Mouse (Mus musculus): Measurements from ENCODE around the gene Hira. TPM values are rescaled to one million over a fixed set of nuclear protein-coding genes. Genes with fewer than 3 reads are reported as not detected.
"Not testable (repeated sequence)": the region's sequence is repeated elsewhere in the genome, so short reads cannot be mapped to it uniquely, and the experiment has no call there.

The Hira gene
- polyA plus RNA-seq, 1 experiment from 2014 or later = 13.1 TPM

- ATAC-seq (replicated peaks; ENCODE audit: low FRiP score); H3K36me3 ChIP-seq (ENCODE audit: control insufficient read depth, insufficient read depth, low read length); H3K4me2 ChIP-seq; H3K27ac ChIP-seq (ENCODE audit: low read depth, low read length); H3K4me1 ChIP-seq (replicated peaks; ENCODE audit: control insufficient read depth, insufficient read depth, low read length); H3K9me3 ChIP-seq (ENCODE audit: control insufficient read depth, low read length); H3K27me3 ChIP-seq (replicated peaks; ENCODE audit: control insufficient read depth, insufficient read depth, low read length); DNase-seq (ENCODE audit: low spot score); H3K4me3 ChIP-seq (ENCODE audit: low read depth, low read length); H3K9ac ChIP-seq (ENCODE audit: low read depth, low read length): not testable (repeated sequence)
- 87% methylated on average over 16 of the region's 17 CpGs for WGBS
Observed at GRCm38 (mm10) chr16:18849521-18850190, 27.2 kb upstream of the Hira start.

DNA sequence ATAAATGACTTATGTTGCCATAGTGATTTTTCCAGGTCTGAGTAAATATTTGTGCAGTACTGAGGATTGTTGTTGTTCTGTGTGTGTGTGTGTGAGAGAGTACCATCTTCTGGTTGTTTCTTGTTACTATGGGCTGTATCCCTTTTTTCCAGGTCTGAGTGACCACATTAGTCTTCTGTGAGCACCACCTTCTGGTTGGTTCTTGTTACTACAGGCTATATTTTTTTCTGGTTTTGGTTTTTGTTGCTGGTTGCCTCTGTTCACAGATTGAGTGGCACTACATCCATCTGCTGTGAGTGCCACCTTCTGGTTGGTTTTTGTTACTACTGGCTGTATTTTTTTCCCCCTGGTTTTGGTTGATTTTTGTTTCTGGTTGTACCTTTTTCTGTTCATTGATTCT is 18.3 kb upstream of the Hira start:
- Histone ChIP-seq H3K27me3 (replicated peaks; ENCODE audit: control insufficient read depth, insufficient read depth, low read length) (no peaks in the 10 kb centered on the region), H3K4me3 (ENCODE audit: low read depth, low read length) (no peak overlapping the region), H3K9ac (ENCODE audit: low read depth, low read length) (no peak overlapping the region), H3K27ac (ENCODE audit: low read depth, low read length) (no peak overlapping the region), H3K4me1 (replicated peaks; ENCODE audit: control insufficient read depth, insufficient read depth, low read length) (no peaks in the 10 kb centered on the region), H3K4me2 (no peak overlapping the region), H3K9me3 (ENCODE audit: control insufficient read depth, low read length) (peaks cover 6% of the 10 kb centered on the region; the same call in 1 of the 2 replicates), H3K36me3 (ENCODE audit: control insufficient read depth, insufficient read depth, low read length) (no peaks in the 10 kb centered on the region)
- no peak for DNase-seq (ENCODE audit: low spot score)
- ATAC-seq (replicated peaks; ENCODE audit: low FRiP score) = no peak

- Histone ChIP-seq H3K9me3 (ENCODE audit: control insufficient read depth, low read length) (peaks cover 6% of the 10 kb centered on the region; the same call in 1 of the 2 replicates), H3K36me3 (ENCODE audit: control insufficient read depth, insufficient read depth, low read length) (no peaks in the 10 kb centered on the region), H3K27me3 (replicated peaks; ENCODE audit: control insufficient read depth, insufficient read depth, low read length) (no peaks in the 10 kb centered on the region), H3K27ac (ENCODE audit: low read depth, low read length) (no peak overlapping the region), H3K4me1 (replicated peaks; ENCODE audit: control insufficient read depth, insufficient read depth, low read length) (no peaks in the 10 kb centered on the region), H3K4me3 (ENCODE audit: low read depth, low read length) (no peak overlapping the region), H3K9ac (ENCODE audit: low read depth, low read length) (no peak overlapping the region), H3K4me2 (no peak overlapping the region)
- DNase-seq (ENCODE audit: low spot score) (no peak), ATAC-seq (replicated peaks; ENCODE audit: low FRiP score) (no peak)
- 55% methylated on average over 1 of the region's 1 CpGs for WGBS
Observed at GRCm38 (mm10) chr16:18860186-18860585, 16.7 kb upstream of the Hira start.

DNA sequence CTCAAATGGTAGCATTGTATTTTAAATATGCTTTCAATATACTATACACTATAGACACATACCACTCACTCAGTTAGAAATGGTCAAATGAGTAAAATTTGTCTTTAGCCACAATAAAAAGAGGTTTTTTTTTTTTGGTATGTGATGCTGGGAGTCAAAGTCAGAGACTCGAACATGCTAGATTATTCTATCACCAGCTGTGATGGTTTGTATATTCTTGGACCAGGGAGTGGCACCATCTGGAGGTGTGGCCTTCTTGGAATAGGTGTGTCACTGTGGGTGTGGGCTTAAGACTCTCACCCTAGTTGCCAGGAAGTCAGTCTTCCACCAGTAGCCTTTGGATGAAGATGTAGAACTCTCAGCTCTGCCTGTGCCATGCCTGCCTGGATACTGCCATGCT is 6.3 kb upstream of the Hira start:
- not testable (repeated sequence) for ATAC-seq (replicated peaks; ENCODE audit: low FRiP score); H3K4me1 ChIP-seq (replicated peaks; ENCODE audit: control insufficient read depth, insufficient read depth, low read length); DNase-seq (ENCODE audit: low spot score); H3K4me2 ChIP-seq; H3K27ac ChIP-seq (ENCODE audit: low read depth, low read length); H3K27me3 ChIP-seq (replicated peaks; ENCODE audit: control insufficient read depth, insufficient read depth, low read length); H3K9ac ChIP-seq (ENCODE audit: low read depth, low read length); H3K4me3 ChIP-seq (ENCODE audit: low read depth, low read length); H3K9me3 ChIP-seq (ENCODE audit: control insufficient read depth, low read length)
- WGBS = 77% methylated on average over 1 of the region's 1 CpGs
- H3K36me3 ChIP-seq (ENCODE audit: control insufficient read depth, insufficient read depth, low read length) = peaks cover 26% of the 10 kb centered on the region

GRCm38 (mm10) chr16:18876091-18876441 is 771 bp upstream of the Hira start:
- 2% methylated on average over 17 of the region's 17 CpGs for WGBS
- ATAC-seq (replicated peaks; ENCODE audit: low FRiP score) (peak; percentile 27), DNase-seq (ENCODE audit: low spot score) (no peak)
- Histone ChIP-seq H3K9ac (ENCODE audit: low read depth, low read length) (peak overlapping the region; percentile 93), H3K27me3 (replicated peaks; ENCODE audit: control insufficient read depth, insufficient read depth, low read length) (no peaks in the 10 kb centered on the region), H3K27ac (ENCODE audit: low read depth, low read length) (peak overlapping the region; percentile 96), H3K4me2 (peak overlapping the region; percentile 84), H3K36me3 (ENCODE audit: control insufficient read depth, insufficient read depth, low read length) (peaks cover 26% of the 10 kb centered on the region), H3K9me3 (ENCODE audit: control insufficient read depth, low read length) (no peaks in the 10 kb centered on the region), H3K4me3 (ENCODE audit: low read depth, low read length) (peak overlapping the region; percentile 89), H3K4me1 (replicated peaks; ENCODE audit: control insufficient read depth, insufficient read depth, low read length) (peaks cover 9% of the 10 kb centered on the region)

GRCm38 (mm10) chr16:18877386-18878090 is 701 bp downstream of the Hira start:
- peak overlapping the region; percentile 93 for H3K9ac ChIP-seq (ENCODE audit: low read depth, low read length)
- peak overlapping the region; percentile 84 for H3K4me2 ChIP-seq
- 0% methylated on average over 41 of the region's 43 CpGs for WGBS
- ATAC-seq (replicated peaks; ENCODE audit: low FRiP score) (peak; percentile 32), DNase-seq (ENCODE audit: low spot score) (peak; percentile 78)
- peaks cover 14% of the 10 kb centered on the region for H3K36me3 ChIP-seq (ENCODE audit: control insufficient read depth, insufficient read depth, low read length)
- peak overlapping the region; percentile 96 for H3K27ac ChIP-seq (ENCODE audit: low read depth, low read length)
- H3K4me3 ChIP-seq (ENCODE audit: low read depth, low read length) = peak overlapping the region; percentile 89
- no peaks in the 10 kb centered on the region for H3K27me3 ChIP-seq (replicated peaks; ENCODE audit: control insufficient read depth, insufficient read depth, low read length)
- H3K4me1 ChIP-seq (replicated peaks; ENCODE audit: control insufficient read depth, insufficient read depth, low read length) = peaks cover 9% of the 10 kb centered on the region
- H3K9me3 ChIP-seq (ENCODE audit: control insufficient read depth, low read length) = no peaks in the 10 kb centered on the region

- DNase-seq (ENCODE audit: low spot score) (no peak), ATAC-seq (replicated peaks; ENCODE audit: low FRiP score) (no peak)
- Histone ChIP-seq H3K4me1 (replicated peaks; ENCODE audit: control insufficient read depth, insufficient read depth, low read length) (peaks cover 9% of the 10 kb centered on the region), H3K27ac (ENCODE audit: low read depth, low read length) (peak overlapping the region; percentile 96), H3K4me2 (peak overlapping the region; percentile 84), H3K27me3 (replicated peaks; ENCODE audit: control insufficient read depth, insufficient read depth, low read length) (no peaks in the 10 kb centered on the region), H3K36me3 (ENCODE audit: control insufficient read depth, insufficient read depth, low read length) (peaks cover 12% of the 10 kb centered on the region; the same call in 1 of the 2 replicates), H3K9ac (ENCODE audit: low read depth, low read length) (peak overlapping the region; percentile 93), H3K4me3 (ENCODE audit: low read depth, low read length) (peak overlapping the region; percentile 89), H3K9me3 (ENCODE audit: control insufficient read depth, low read length) (no peaks in the 10 kb centered on the region)
- 17% methylated on average over 20 of the region's 20 CpGs for WGBS
Observed at GRCm38 (mm10) chr16:18878091-18878720, 1.4 kb downstream of the Hira start.

DNA sequence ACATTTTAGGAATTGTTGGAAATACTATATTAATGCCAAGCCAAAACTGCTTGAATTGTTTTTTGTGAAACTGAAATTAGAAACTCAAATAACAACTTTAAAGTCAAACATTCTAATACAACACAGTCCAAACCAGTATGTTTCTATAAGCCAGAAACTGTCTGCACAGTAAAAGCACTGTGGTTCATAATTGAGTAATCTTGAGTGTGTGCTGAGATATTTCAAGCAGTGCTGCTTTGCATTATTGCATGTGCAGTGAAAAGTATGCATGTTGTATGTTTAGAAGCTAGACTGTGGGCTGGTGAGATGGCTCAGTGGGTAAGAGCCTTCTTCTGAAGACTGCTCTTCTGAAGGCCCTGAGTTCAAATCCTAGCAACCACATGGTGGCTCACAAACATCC is 7.2 kb downstream of the Hira start:
- Histone ChIP-seq H3K9me3 (ENCODE audit: control insufficient read depth, low read length) (no peaks in the 10 kb centered on the region), H3K4me2 (no peak overlapping the region)
- ATAC-seq (replicated peaks; ENCODE audit: low FRiP score) = no peak

More for the DNA sequence above, 7.2 kb downstream of the Hira start:
- Histone ChIP-seq H3K9ac (ENCODE audit: low read depth, low read length) (no peak overlapping the region), H3K27me3 (replicated peaks; ENCODE audit: control insufficient read depth, insufficient read depth, low read length) (no peaks in the 10 kb centered on the region), H3K4me1 (replicated peaks; ENCODE audit: control insufficient read depth, insufficient read depth, low read length) (peaks cover 6% of the 10 kb centered on the region), H3K27ac (ENCODE audit: low read depth, low read length) (no peak overlapping the region), H3K4me3 (ENCODE audit: low read depth, low read length) (no peak overlapping the region), H3K36me3 (ENCODE audit: control insufficient read depth, insufficient read depth, low read length) (peaks cover 5% of the 10 kb centered on the region; the same call in 1 of the 2 replicates)
- no peak for DNase-seq (ENCODE audit: low spot score)

Data from liver, embryonic 11.5 days (tissue).